Mouse (Mus musculus) thymus, adult 2 months (tissue): Measurements from ENCODE around the gene Rbmx2.

Experiments
- CTCF ChIP-seq: fragments of 200-500 bp; IDR thresholded peaks from 2 replicates; pipeline ENCODE4 v1.5.1; 2012; ENCODE audit warnings: mild to moderate bottlenecking, control low read depth, low read length, moderate library complexity, borderline replicate concordance; ENCODE audit not compliant: control insufficient read depth, poor library complexity, insufficient read depth; ENCODE audit errors: extremely low read depth
- POLR2A ChIP-seq: fragments of 200-500 bp; IDR thresholded peaks from 2 replicates; pipeline ENCODE4 v1.6.1; 2012; ENCODE audit warnings: mild to moderate bottlenecking, low read length, control low read depth, moderate library complexity; ENCODE audit not compliant: control insufficient read depth, poor library complexity, insufficient read depth; ENCODE audit errors: extremely low read depth

GRCm38 (mm10) chrX:48754710-48755283 lies 60.0 kb downstream of the Rbmx2 start:
- TF ChIP-seq CTCF = no peak
- TF ChIP-seq POLR2A = no peak
